Mouse (Mus musculus) liver, embryonic 16.5 days (tissue): Measurements from ENCODE around the gene Atf7. TPM values are rescaled to one million over a fixed set of nuclear protein-coding genes. Genes with fewer than 3 reads are reported as not detected.
"Not testable (repeated sequence)": the region's sequence is repeated elsewhere in the genome, so short reads cannot be mapped to it uniquely, and the experiment has no call there.

ENCODE experiments used
- ATAC-seq: fragments of 200-750 bp; cut with Nextera tagmentation; 2 replicates; pipeline ENCODE4 v1.8.0; 2017; ENCODE audit warnings: low read depth, mild to moderate bottlenecking, moderate number of reproducible peaks, moderate library complexity
- H3K27ac ChIP-seq: fragments of 300-500 bp; sonication (generic); 2 replicates; pipeline ENCODE4 v1.5.1; 2014; ENCODE audit warnings: mild to moderate bottlenecking, low read length
- H3K27me3 ChIP-seq: fragments of 300-500 bp; sonication (generic); 2 replicates; pipeline ENCODE4 v1.6.1; 2014; ENCODE audit warnings: low read depth, low read length, mixed read lengths; ENCODE audit not compliant: control insufficient read depth, insufficient read depth
- H3K36me3 ChIP-seq: fragments of 300-500 bp; sonication (generic); 2 replicates; pipeline ENCODE4 v1.6.1; 2014; ENCODE audit warnings: mild to moderate bottlenecking; ENCODE audit not compliant: control insufficient read depth, insufficient read depth
- H3K4me1 ChIP-seq: fragments of 300-500 bp; sonication (generic); 2 replicates; pipeline ENCODE4 v1.6.1; 2014; ENCODE audit warnings: low read depth, low read length, mixed read lengths; ENCODE audit not compliant: control insufficient read depth
- H3K4me2 ChIP-seq: fragments of 300-500 bp; sonication (generic); 2 replicates; pipeline ENCODE4 v1.6.1; 2014; ENCODE audit warnings: low read depth, low read length, mixed read lengths
- H3K4me3 ChIP-seq: fragments of 300-500 bp; sonication (generic); 2 replicates; pipeline ENCODE4 v1.5.1; 2014; ENCODE audit warnings: low read depth, mild to moderate bottlenecking, low read length
- H3K9ac ChIP-seq: fragments of 300-500 bp; sonication (generic); 2 replicates; pipeline ENCODE4 v1.6.1; 2014; ENCODE audit warnings: low read depth, low read length
- H3K9me3 ChIP-seq: fragments of 300-500 bp; sonication (generic); replicated peaks from 2 replicates; pipeline ENCODE4 v1.6.1; 2016; ENCODE audit warnings: low read length; ENCODE audit not compliant: control insufficient read depth
- WGBS: fragments of 180-500 bp; shearing (Covaris S2); extraction: QIAGEN DNeasy Blood & Tissue Kit; methylation state at CpG from one replicate; pipeline ENCODE4 v1.1.7; 2014; ENCODE audit not compliant: insufficient replicate concordance; 5-methylcytosine and 5-hydroxymethylcytosine counted together
- polyA plus RNA-seq: library from polyadenylated mRNA; unstranded; fragments of >200 nt; fragmentation: Nextera tagmentation; extraction: Ambion mirVana; gene quantifications from 2 replicates; pipeline ENCODE4 v1.2.1, GENCODE M21; 2015

Gene Atf7
- polyA plus RNA-seq, 1 experiment from 2014 or later: 10.2 TPM

DNA sequence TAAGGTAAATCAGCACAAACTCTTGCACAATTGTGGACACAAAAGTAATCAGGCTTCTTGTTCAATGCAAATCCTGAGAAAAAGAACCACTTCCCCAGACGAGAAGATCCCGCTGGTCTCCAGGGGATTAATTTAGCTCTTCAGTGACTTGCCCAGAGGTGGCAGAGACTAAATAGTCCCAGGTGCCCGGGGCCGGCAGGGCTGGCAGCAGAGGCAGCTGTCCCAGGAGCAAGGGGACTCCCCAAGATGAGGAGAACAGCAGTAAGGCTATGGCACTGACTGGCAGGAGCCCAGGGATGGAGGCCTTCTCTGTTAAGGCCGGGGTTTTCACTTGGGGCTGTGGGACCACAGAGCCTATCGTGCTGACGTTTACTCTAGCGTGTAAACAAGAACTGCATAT, 38.6 kb upstream of the Atf7 start:
- no peak for ATAC-seq
- Histone ChIP-seq H3K9ac (no peak overlapping the region), H3K36me3 (peaks cover 30% of the 10 kb centered on the region), H3K4me2 (no peak overlapping the region), H3K4me3 (no peak overlapping the region), H3K4me1 (no peaks in the 10 kb centered on the region), H3K27me3 (no peaks in the 10 kb centered on the region), H3K27ac (no peak overlapping the region), H3K9me3 (no peaks in the 10 kb centered on the region)
- WGBS: 84% methylated on average over 8 of the region's 8 CpGs

DNA sequence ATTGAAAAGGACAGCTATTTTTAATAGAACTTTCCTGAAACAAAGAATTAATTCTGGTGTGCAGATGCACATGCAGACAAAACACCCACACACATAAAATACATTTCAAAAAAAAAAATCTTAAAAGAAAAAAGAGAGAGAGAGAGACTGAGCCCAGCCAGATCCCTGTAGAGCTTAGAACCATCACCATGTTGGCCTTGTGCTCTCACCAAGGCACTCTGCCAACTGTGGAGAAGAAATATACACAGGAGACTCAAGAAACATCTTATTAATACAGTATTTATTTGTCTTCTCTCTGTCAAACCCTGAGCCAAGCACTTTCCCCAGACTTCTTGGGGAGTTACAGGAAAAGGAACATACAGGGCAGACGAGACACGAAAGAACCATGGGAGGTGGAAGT, 37.3 kb upstream of the Atf7 start:
- H3K36me3 ChIP-seq: peaks cover 30% of the 10 kb centered on the region
- not testable (repeated sequence) for H3K4me1 ChIP-seq, H3K9ac ChIP-seq, H3K4me2 ChIP-seq, H3K9me3 ChIP-seq, H3K27ac ChIP-seq, H3K4me3 ChIP-seq, H3K27me3 ChIP-seq, ATAC-seq
- no CpG with 5 or more reads among the region's 2 CpGs for WGBS

DNA sequence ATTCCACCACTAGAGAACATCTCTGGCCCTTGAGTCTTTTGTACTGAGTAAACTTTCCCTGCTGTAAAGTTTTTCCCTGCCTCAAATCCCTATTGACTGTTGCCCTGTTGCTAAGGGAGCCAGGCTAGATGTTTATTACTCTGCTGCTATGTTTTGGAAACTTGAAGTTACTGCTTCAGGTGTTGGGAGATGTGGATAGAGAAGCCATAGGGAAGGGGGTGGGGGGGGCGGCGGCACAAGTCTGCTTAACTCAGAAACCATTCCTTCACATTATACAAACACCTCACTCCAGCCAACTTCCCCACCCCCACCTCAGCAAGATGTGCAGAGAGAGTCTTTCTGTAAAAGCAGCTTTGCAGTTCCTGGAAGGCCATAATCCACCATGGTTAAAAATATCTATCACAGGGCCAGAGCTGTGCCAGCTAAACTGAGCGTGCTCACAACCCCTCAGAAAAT, 32.7 kb upstream of the Atf7 start:
- no peaks in the 10 kb centered on the region for H3K4me1 ChIP-seq
- no peaks in the 10 kb centered on the region for H3K9me3 ChIP-seq
- H3K9ac ChIP-seq: no peak overlapping the region
- no peak for ATAC-seq
- no peaks in the 10 kb centered on the region for H3K27me3 ChIP-seq
- H3K36me3 ChIP-seq: peaks cover 4% of the 10 kb centered on the region; the same call in 1 of the 2 replicates
- no peak overlapping the region for H3K27ac ChIP-seq
- WGBS: 77% methylated on average over 3 of the region's 3 CpGs
- no peak overlapping the region for H3K4me3 ChIP-seq
- H3K4me2 ChIP-seq: no peak overlapping the region

DNA sequence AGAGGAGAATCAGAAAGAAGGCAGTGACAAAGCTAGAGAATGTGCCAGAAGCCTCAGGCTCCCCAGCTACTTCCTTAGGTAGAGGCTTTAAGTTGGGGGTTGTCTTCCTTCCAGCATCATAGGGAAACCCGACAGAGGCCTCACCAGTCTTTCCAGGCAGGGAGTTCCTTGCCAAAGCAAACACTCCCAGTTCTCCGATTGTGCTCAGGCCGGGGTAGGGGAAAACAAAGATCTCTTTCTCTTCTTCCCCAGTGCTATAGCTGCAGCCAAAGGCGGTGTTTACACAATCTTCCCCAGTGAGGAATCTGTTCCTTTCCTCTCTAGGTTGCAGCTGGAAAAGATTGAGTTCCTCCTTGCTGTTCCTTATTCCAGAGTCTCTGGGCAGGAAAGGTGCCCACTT, 31.4 kb upstream of the Atf7 start:
- H3K27me3 ChIP-seq: no peaks in the 10 kb centered on the region
- no peak overlapping the region for H3K9ac ChIP-seq
- no peaks in the 10 kb centered on the region; the same call in 1 of the 2 replicates for H3K36me3 ChIP-seq
- H3K27ac ChIP-seq: no peak overlapping the region
- H3K4me2 ChIP-seq: no peak overlapping the region
- ATAC-seq: no peak
- 31% methylated on average over 4 of the region's 4 CpGs for WGBS
- no peak overlapping the region for H3K4me3 ChIP-seq
- no peaks in the 10 kb centered on the region for H3K4me1 ChIP-seq
- H3K9me3 ChIP-seq: no peaks in the 10 kb centered on the region

DNA sequence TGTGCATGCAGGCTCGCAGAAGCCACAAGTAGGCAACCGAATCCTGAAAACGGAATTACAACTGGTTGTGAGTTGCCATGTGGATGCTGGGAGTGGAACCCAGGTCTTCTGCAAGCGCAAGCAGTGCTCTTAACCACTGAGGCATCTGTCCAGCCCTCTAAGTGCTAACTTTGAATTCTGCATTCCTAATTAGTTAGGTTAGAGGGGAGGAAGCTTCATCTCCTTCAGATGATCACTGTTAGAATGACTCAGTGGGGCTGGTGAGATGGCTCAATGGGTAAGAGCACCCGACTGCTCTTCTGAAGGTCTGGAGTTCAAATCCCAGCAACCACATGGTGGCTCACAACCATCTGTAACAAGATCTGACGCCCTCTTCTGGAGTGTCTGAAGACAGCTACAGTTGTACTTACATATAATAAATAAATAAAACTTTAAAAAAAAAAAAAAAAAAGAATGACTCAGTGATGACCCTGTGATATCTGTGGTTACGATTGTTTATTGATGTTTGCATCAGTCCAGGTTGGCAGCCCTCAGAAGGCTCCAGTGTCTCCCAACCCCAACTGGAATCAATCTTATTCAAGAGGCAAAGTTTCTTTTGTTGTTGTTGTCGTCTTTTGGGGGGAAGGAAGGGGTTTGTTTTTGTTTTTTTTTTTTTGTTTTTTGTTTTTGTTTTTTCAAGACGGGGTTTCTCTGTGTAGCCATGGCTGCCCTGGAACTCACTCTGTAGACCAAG, 26.8 kb upstream of the Atf7 start:
- not testable (repeated sequence) for H3K27ac ChIP-seq, H3K27me3 ChIP-seq, H3K9ac ChIP-seq, H3K4me2 ChIP-seq, H3K9me3 ChIP-seq, ATAC-seq, H3K4me3 ChIP-seq, H3K36me3 ChIP-seq, H3K4me1 ChIP-seq
- WGBS: 69% methylated on average over 8 of the region's 9 CpGs

- ATAC-seq: no peak
- Histone ChIP-seq H3K4me2 (no peak overlapping the region), H3K4me1 (no peaks in the 10 kb centered on the region), H3K9ac (no peak overlapping the region), H3K9me3 (no peaks in the 10 kb centered on the region), H3K36me3 (no peaks in the 10 kb centered on the region), H3K4me3 (no peak overlapping the region), H3K27me3 (no peaks in the 10 kb centered on the region), H3K27ac (no peak overlapping the region)
- 67% methylated on average over 3 of the region's 3 CpGs for WGBS
Observed at GRCm38 (mm10) chr15:102651107-102651506, 25.8 kb upstream of the Atf7 start.

DNA sequence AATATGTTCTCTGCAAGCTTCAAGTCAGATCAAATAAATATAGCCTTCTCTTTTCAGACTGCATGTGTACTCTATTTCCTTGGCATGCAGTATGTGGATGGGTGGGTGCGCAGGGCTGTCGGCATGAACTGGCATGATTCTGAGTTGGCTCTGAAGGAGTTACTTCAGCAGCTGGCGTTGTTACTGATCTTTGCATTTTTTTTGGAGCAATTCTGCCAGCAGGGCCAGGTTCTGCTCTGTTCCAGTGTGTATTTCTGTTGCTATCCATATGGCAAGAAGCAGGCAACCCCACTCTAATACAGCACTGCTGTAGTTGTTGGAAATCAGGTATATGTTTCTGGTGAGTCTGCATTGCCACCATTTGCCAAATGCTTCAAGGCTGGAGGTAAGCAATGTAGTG, 10.6 kb upstream of the Atf7 start:
- no peaks in the 10 kb centered on the region for H3K36me3 ChIP-seq
- WGBS: 73% methylated on average over 3 of the region's 3 CpGs
- H3K4me3 ChIP-seq: no peak overlapping the region
- H3K9ac ChIP-seq: no peak overlapping the region
- no peaks in the 10 kb centered on the region for H3K27me3 ChIP-seq
- ATAC-seq: no peak
- H3K4me1 ChIP-seq: no peaks in the 10 kb centered on the region
- H3K27ac ChIP-seq: no peak overlapping the region
- no peak overlapping the region for H3K4me2 ChIP-seq
- no peaks in the 10 kb centered on the region for H3K9me3 ChIP-seq

- H3K4me2 ChIP-seq: no peak overlapping the region
- no peaks in the 10 kb centered on the region for H3K4me1 ChIP-seq
- H3K27ac ChIP-seq: no peak overlapping the region
- H3K9ac ChIP-seq: no peak overlapping the region
- no peak for ATAC-seq
- H3K27me3 ChIP-seq: no peaks in the 10 kb centered on the region
- H3K36me3 ChIP-seq: no peaks in the 10 kb centered on the region
- 82% methylated on average over 8 of the region's 8 CpGs for whole genome bisulfite sequencing
- H3K4me3 ChIP-seq: no peak overlapping the region
- no peaks in the 10 kb centered on the region for H3K9me3 ChIP-seq
Observed at GRCm38 (mm10) chr15:102634684-102635083, 9.4 kb upstream of the Atf7 start.

- Histone ChIP-seq H3K4me1 (peaks cover 19% of the 10 kb centered on the region), H3K27ac (peak overlapping the region; percentile 95), H3K4me3 (peak overlapping the region; percentile 82), H3K9me3 (no peaks in the 10 kb centered on the region), H3K36me3 (no peaks in the 10 kb centered on the region), H3K4me2 (peak overlapping the region; percentile 85), H3K9ac (peak overlapping the region; percentile 87), H3K27me3 (no peaks in the 10 kb centered on the region)
- peak; percentile 10; the same call in 1 of the 2 replicates for ATAC-seq
- WGBS: under 1% methylated on average over 18 of the region's 18 CpGs
Observed at GRCm38 (mm10) chr15:102625687-102626055, 407 bp upstream of the Atf7 start.
